Mouse (Mus musculus) intestine, embryonic 14.5 days (tissue): Measurements from ENCODE around the gene Capn9. TPM values are rescaled to one million over a fixed set of nuclear protein-coding genes. Genes with fewer than 3 reads are reported as not detected.

Experiments used
- polyA plus RNA-seq: library from polyadenylated mRNA; unstranded; fragments of >200 nt; fragmentation: Nextera tagmentation; extraction: Ambion mirVana; gene quantifications from 2 replicates; pipeline ENCODE4 v1.2.1, GENCODE M21; 2014

Gene Capn9
- polyA plus RNA-seq, 1 experiment from 2014 or later = 0.15 TPM

Other genes with a start within 250 kb of the Capn9 start
- gene Pgbd5, start 136.5 kb upstream of the Capn9 start, polyA plus RNA-seq = 3.5 and 3.9 TPM in 2 replicates
- gene Cog2, start 55.3 kb upstream of the Capn9 start, polyA plus RNA-seq = 35.3 and 38.2 TPM in 2 replicates
- gene Agt, start 6.4 kb upstream of the Capn9 start, polyA plus RNA-seq = 2.2 and 2.7 TPM in 2 replicates
- gene 2310022B05Rik, start 87.3 kb downstream of the Capn9 start, polyA plus RNA-seq = 37.6 and 38.1 TPM in 2 replicates
- gene Ttc13, start 145.9 kb downstream of the Capn9 start, polyA plus RNA-seq = 45.9 and 50.0 TPM in 2 replicates
- gene Arv1, start 146.0 kb downstream of the Capn9 start, polyA plus RNA-seq = 24.1 and 25.7 TPM in 2 replicates
- gene Fam89a, start 175.7 kb downstream of the Capn9 start, polyA plus RNA-seq = 6.5 and 6.9 TPM in 2 replicates
- 0.78 and 1.2 TPM in 2 replicates for gene Trim67, start 217.0 kb downstream of the Capn9 start, polyA plus RNA-seq